Mouse (Mus musculus): ENCODE measurements around the gene AC109138.7. TPM values are rescaled to one million over a fixed set of nuclear protein-coding genes. Genes with fewer than 3 reads are reported as not detected.
A peak's percentile ranks its signal among the peaks of the same experiment; 100 is the strongest.

The AC109138.7 gene
- polyA plus RNA-seq, 1 experiment from 2014 or later = not detected

DNA sequence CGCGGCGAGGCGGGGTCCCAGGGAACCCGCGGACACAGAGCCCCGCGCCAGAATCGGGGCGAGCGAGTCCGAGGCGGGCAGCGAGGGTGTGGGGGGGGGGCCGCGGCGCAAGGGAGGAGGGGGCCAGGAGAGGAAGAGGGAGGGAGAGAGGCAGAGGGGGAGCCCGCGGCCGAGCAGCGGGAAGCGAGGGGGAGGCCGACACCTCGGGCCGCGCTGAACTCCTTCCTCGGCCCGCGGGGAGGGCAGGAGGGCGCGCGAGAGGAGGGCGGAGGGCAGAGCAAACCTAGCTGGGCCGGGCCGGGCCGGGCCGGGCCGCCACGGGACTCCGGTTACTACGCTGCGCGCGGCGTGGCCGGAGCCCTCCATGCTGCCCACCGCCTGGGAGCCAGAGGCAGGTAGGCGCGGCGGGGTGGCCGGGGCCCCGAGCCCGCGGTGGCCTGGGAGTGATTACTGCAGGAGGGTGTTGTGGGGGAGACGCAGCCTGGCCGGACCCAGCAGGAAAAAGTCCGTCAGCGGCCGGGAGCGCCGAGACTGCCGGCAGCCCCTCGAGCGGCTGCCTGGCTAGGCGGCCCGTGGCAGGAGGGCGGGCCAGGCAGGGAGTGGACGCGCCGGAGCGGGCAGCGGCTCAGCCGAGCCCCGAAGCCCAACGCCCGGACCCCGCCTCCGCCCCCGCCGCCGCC lies 754 bp downstream of the AC109138.7 start:
- ATAC-seq (ENCODE audit: insufficient read depth, low FRiP score) = peak; percentile 34; the same call in 1 of the 2 replicates
- Histone ChIP-seq H3K9me3 (replicated peaks; ENCODE audit: control insufficient read depth, low read length) (no peaks in the 10 kb centered on the region), H3K27ac (ENCODE audit: low read length) (peak overlapping the region; percentile 95), H3K27me3 (ENCODE audit: control insufficient read depth, insufficient read depth, low read length) (no peaks in the 10 kb centered on the region), H3K4me1 (ENCODE audit: control insufficient read depth, insufficient read depth, low read length) (peaks cover 60% of the 10 kb centered on the region), H3K4me3 (replicated peaks; ENCODE audit: low read length) (peak overlapping the region; percentile 80), H3K4me2 (ENCODE audit: low read depth, low read length) (peak overlapping the region; percentile 92), H3K36me3 (ENCODE audit: control insufficient read depth, insufficient read depth, low read length) (no peaks in the 10 kb centered on the region), H3K9ac (ENCODE audit: low read length) (peak overlapping the region; percentile 96)
- under 1% methylated on average over 64 of the region's 81 CpGs for WGBS

DNA sequence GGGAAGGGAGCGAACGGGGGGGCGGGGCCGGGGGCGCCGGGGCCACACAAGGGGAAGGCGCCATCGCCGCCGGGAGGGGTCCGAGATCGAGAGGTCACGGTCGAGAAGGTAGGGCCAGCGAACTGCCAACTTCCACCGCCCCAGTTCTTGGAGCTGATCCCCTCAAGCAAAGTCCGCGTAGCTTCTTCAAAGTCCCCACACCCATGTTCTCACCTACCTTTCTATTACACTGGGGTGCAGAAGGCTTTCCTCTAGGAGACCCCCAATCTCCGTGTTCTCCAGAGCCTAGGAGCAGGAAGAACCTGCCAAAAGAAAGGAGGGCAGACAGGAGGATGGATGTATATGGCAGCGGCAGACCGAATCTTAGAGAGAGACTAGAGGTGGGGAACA lies 1.3 kb downstream of the AC109138.7 start:
- WGBS = under 1% methylated on average over 20 of the region's 21 CpGs
- Histone ChIP-seq H3K36me3 (ENCODE audit: control insufficient read depth, insufficient read depth, low read length) (no peaks in the 10 kb centered on the region), H3K27ac (ENCODE audit: low read length) (peak overlapping the region; percentile 95), H3K4me2 (ENCODE audit: low read depth, low read length) (peak overlapping the region; percentile 92), H3K4me3 (replicated peaks; ENCODE audit: low read length) (peak overlapping the region; percentile 80), H3K27me3 (ENCODE audit: control insufficient read depth, insufficient read depth, low read length) (no peaks in the 10 kb centered on the region), H3K9ac (ENCODE audit: low read length) (peak overlapping the region; percentile 96), H3K4me1 (ENCODE audit: control insufficient read depth, insufficient read depth, low read length) (peaks cover 66% of the 10 kb centered on the region), H3K9me3 (replicated peaks; ENCODE audit: control insufficient read depth, low read length) (no peaks in the 10 kb centered on the region)
- ATAC-seq (ENCODE audit: insufficient read depth, low FRiP score) = no peak

DNA sequence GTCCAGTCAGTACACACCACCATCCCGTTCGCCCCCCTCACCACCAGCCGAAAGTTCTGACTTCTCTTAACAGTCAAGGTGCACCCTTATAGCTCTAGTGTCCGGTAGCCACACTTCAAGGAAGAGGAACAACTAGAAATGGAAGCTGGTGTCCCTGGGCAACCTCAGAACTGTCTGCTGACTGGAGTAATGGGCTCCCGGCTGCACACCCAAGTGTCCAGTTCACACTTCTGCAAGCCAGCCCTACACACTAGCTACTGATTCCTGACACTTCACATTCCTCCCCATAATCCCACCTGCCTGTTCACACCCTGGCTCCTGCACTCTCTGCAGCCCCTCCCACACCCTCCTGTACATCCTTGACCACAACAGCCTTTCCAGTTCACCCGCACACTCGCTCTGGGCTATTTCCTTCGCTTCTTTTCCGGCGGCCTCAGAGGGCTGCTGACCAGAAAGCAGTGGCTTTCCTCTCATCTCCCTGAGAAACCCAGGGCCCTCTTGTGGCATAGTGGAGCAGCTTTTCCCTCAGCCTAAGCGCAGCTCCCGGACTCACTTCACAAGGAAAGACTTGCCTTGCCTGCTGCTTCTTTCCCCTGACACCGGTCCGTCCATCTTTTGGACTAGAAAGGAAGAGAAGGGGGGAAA lies 2.0 kb downstream of the AC109138.7 start:
- peak overlapping the region; percentile 28 for H3K4me3 ChIP-seq (replicated peaks; ENCODE audit: low read length)
- peak overlapping the region; percentile 79 for H3K27ac ChIP-seq (ENCODE audit: low read length)
- peaks cover 72% of the 10 kb centered on the region for H3K4me1 ChIP-seq (ENCODE audit: control insufficient read depth, insufficient read depth, low read length)
- ATAC-seq (ENCODE audit: insufficient read depth, low FRiP score) = 0 out of 2 replicates have a peak, but pooled peaks have one; percentile 8
- 20% methylated on average over 14 of the region's 14 CpGs for WGBS
- peak overlapping the region; percentile 58 for H3K9ac ChIP-seq (ENCODE audit: low read length)
- peak overlapping the region; percentile 92 for H3K4me2 ChIP-seq (ENCODE audit: low read depth, low read length)
- no peaks in the 10 kb centered on the region for H3K27me3 ChIP-seq (ENCODE audit: control insufficient read depth, insufficient read depth, low read length)
- H3K9me3 ChIP-seq (replicated peaks; ENCODE audit: control insufficient read depth, low read length) = no peaks in the 10 kb centered on the region
- no peaks in the 10 kb centered on the region for H3K36me3 ChIP-seq (ENCODE audit: control insufficient read depth, insufficient read depth, low read length)

DNA sequence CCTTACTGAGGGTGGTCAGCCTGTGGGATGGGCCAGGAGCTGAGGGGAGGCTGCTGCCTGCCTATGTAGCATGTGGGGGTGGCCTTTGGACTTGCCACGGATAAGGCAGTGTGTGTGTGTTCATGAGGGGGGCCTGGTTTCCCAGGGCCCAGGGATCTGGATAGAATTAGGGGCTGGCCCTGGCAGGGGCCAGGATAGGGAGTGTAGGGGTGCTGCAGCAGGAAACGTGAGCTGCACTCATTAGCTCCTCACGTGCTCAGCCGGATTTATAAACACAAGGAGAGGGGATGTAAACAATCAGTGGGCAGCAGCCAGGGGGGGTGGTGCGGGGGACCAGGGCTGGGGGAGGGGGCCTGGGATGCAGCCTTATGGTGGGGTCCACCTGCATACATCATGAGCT lies 3.0 kb downstream of the AC109138.7 start:
- WGBS = 10% methylated on average over 5 of the region's 5 CpGs
- Histone ChIP-seq H3K9me3 (replicated peaks; ENCODE audit: control insufficient read depth, low read length) (no peaks in the 10 kb centered on the region), H3K27ac (ENCODE audit: low read length) (peak overlapping the region; percentile 79), H3K4me3 (replicated peaks; ENCODE audit: low read length) (no peak overlapping the region), H3K27me3 (ENCODE audit: control insufficient read depth, insufficient read depth, low read length) (no peaks in the 10 kb centered on the region), H3K4me2 (ENCODE audit: low read depth, low read length) (peak overlapping the region; percentile 92), H3K36me3 (ENCODE audit: control insufficient read depth, insufficient read depth, low read length) (no peaks in the 10 kb centered on the region), H3K4me1 (ENCODE audit: control insufficient read depth, insufficient read depth, low read length) (peaks cover 75% of the 10 kb centered on the region), H3K9ac (ENCODE audit: low read length) (peak overlapping the region; percentile 58)
- ATAC-seq (ENCODE audit: insufficient read depth, low FRiP score) = peak; percentile 11; the same call in 1 of the 2 replicates

DNA sequence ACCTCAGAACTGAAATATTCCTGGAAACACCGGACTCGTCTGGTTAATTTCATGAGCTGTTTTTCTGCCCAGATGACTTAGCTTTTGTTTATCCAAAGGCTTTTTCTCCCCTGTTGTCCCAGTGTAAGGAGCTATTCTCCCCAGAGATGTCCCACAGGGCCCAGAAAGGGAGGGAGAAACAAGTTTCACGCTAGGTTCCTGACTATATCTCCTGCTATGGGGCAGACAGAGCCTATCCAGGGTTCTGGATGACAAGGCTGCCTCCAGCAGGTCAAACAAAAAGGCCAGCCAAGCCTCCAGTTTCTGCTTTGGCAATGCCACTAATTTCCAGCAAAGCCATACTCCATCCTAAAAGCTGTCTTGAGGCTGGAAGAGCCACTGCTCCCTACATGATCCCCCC lies 3.7 kb downstream of the AC109138.7 start:
- 36% methylated on average over 3 of the region's 3 CpGs for WGBS

DNA sequence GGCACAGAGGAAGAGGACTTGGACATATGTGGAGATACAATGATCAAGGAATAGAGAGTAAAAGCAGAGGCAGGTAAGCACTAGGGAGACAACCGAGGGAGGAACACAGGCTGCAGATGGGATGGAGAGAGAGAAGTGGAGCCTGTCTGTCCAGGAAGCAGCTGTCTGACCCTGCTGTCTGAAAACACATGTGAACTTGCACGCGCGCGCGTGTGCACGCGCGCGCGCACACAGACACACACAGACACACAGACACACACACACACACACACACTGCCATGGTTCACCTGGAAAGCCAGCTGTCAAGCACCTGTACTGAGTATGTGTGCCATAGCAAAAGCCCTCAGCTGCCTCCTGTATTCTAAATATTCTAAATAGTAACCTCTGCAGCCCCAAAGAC lies 4.1 kb downstream of the AC109138.7 start:
- no peak overlapping the region for H3K4me2 ChIP-seq (ENCODE audit: low read depth, low read length)
- WGBS = 71% methylated on average over 11 of the region's 11 CpGs
- no peaks in the 10 kb centered on the region for H3K9me3 ChIP-seq (replicated peaks; ENCODE audit: control insufficient read depth, low read length)
- H3K4me1 ChIP-seq (ENCODE audit: control insufficient read depth, insufficient read depth, low read length) = peaks cover 71% of the 10 kb centered on the region
- peak overlapping the region; percentile 28 for H3K27ac ChIP-seq (ENCODE audit: low read length)
- no peaks in the 10 kb centered on the region for H3K36me3 ChIP-seq (ENCODE audit: control insufficient read depth, insufficient read depth, low read length)
- H3K4me3 ChIP-seq (replicated peaks; ENCODE audit: low read length) = no peak overlapping the region
- ATAC-seq (ENCODE audit: insufficient read depth, low FRiP score) = no peak
- H3K27me3 ChIP-seq (ENCODE audit: control insufficient read depth, insufficient read depth, low read length) = no peaks in the 10 kb centered on the region
- H3K9ac ChIP-seq (ENCODE audit: low read length) = no peak overlapping the region

More for the DNA sequence above, 3.7 kb downstream of the AC109138.7 start:
- peak overlapping the region; percentile 79 for H3K27ac ChIP-seq (ENCODE audit: low read length)
- 0 out of 2 replicates have a peak overlapping the region, but pooled peaks have one; percentile 92 for H3K4me2 ChIP-seq (ENCODE audit: low read depth, low read length)
- H3K4me3 ChIP-seq (replicated peaks; ENCODE audit: low read length) = no peak overlapping the region
- H3K9ac ChIP-seq (ENCODE audit: low read length) = no peak overlapping the region
- no peaks in the 10 kb centered on the region for H3K9me3 ChIP-seq (replicated peaks; ENCODE audit: control insufficient read depth, low read length)
- peaks cover 75% of the 10 kb centered on the region for H3K4me1 ChIP-seq (ENCODE audit: control insufficient read depth, insufficient read depth, low read length)
- no peaks in the 10 kb centered on the region for H3K27me3 ChIP-seq (ENCODE audit: control insufficient read depth, insufficient read depth, low read length)
- H3K36me3 ChIP-seq (ENCODE audit: control insufficient read depth, insufficient read depth, low read length) = no peaks in the 10 kb centered on the region
- no peak for ATAC-seq (ENCODE audit: insufficient read depth, low FRiP score)

DNA sequence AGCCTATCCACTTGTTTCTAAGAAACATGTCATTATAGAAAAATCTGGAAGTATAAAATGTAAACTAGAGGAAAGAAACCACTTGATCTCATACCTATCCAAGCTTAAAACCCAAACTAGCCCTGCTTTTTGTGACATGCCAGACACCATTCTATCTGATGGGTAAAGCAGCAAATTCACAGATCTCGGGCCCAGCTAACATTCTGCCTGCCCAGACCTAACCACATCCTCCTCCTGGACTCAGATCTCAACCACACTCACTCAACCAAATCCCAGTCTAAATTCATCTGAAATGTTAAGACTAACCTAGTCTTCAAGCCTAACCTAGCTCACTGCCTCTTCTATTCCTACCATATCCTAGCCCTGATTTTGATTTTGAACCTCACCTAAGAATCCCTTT lies 4.6 kb downstream of the AC109138.7 start:
- Histone ChIP-seq H3K27ac (ENCODE audit: low read length) (no peak overlapping the region), H3K36me3 (ENCODE audit: control insufficient read depth, insufficient read depth, low read length) (no peaks in the 10 kb centered on the region), H3K4me3 (replicated peaks; ENCODE audit: low read length) (no peak overlapping the region), H3K9me3 (replicated peaks; ENCODE audit: control insufficient read depth, low read length) (no peaks in the 10 kb centered on the region), H3K4me1 (ENCODE audit: control insufficient read depth, insufficient read depth, low read length) (peaks cover 66% of the 10 kb centered on the region), H3K27me3 (ENCODE audit: control insufficient read depth, insufficient read depth, low read length) (no peaks in the 10 kb centered on the region), H3K4me2 (ENCODE audit: low read depth, low read length) (no peak overlapping the region), H3K9ac (ENCODE audit: low read length) (no peak overlapping the region)
- WGBS = 69% methylated on average over 1 of the region's 1 CpGs
- ATAC-seq (ENCODE audit: insufficient read depth, low FRiP score) = no peak

DNA sequence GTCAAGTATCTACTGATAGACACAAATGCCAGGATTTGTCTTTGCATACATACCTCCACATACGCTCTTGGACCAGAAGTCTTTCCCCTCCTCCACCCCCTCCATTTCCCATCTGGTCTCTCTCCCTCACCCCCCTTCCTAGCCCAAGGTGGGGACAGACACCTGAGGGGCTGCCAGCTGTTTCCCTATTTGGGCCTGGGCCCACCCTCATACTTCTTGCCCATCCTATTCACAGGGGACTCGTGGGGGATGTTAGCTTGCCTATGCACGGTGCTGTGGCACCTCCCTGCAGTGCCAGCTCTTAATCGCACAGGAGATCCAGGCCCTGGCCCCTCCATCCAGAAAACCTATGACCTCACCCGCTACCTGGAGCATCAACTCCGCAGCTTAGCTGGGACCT lies 5.8 kb downstream of the AC109138.7 start:
- no peak overlapping the region for H3K4me2 ChIP-seq (ENCODE audit: low read depth, low read length)
- H3K4me3 ChIP-seq (replicated peaks; ENCODE audit: low read length) = no peak overlapping the region
- no peaks in the 10 kb centered on the region for H3K27me3 ChIP-seq (ENCODE audit: control insufficient read depth, insufficient read depth, low read length)
- H3K36me3 ChIP-seq (ENCODE audit: control insufficient read depth, insufficient read depth, low read length) = no peaks in the 10 kb centered on the region
- ATAC-seq (ENCODE audit: insufficient read depth, low FRiP score) = no peak
- H3K27ac ChIP-seq (ENCODE audit: low read length) = peak overlapping the region; percentile 68; the same call in 1 of the 2 replicates
- H3K9me3 ChIP-seq (replicated peaks; ENCODE audit: control insufficient read depth, low read length) = no peaks in the 10 kb centered on the region
- peak overlapping the region; percentile 53; the same call in 1 of the 2 replicates for H3K9ac ChIP-seq (ENCODE audit: low read length)
- H3K4me1 ChIP-seq (ENCODE audit: control insufficient read depth, insufficient read depth, low read length) = peaks cover 61% of the 10 kb centered on the region
- 76% methylated on average over 6 of the region's 6 CpGs for WGBS

DNA sequence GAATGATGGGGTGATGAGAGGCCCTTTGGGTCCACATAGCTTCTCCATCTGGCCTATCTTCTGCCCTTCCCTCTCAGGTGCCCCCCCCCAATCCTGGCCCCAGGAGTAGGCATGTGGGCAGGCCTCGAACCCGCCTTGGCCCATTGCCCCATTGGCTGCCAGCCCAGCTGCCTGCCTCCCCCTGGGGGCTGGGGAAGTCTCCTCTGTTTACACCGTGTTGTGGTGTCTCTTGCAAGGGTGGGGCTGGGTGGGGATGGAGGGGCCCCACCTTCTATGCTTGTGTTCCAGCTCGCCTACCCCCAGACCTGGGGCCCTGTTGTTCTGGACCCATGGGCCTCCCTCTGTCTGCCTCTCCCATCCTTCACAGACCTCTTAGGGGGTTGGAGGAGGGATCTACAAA lies 6.3 kb downstream of the AC109138.7 start:
- H3K9ac ChIP-seq (ENCODE audit: low read length) = peak overlapping the region; percentile 53
- WGBS = 26% methylated on average over 4 of the region's 4 CpGs
- ATAC-seq (ENCODE audit: insufficient read depth, low FRiP score) = peak; percentile 18; the same call in 1 of the 2 replicates

More for the DNA sequence above, 6.3 kb downstream of the AC109138.7 start:
- Histone ChIP-seq H3K4me2 (ENCODE audit: low read depth, low read length) (peak overlapping the region; percentile 28; the same call in 1 of the 2 replicates), H3K27ac (ENCODE audit: low read length) (peak overlapping the region; percentile 68), H3K9me3 (replicated peaks; ENCODE audit: control insufficient read depth, low read length) (no peaks in the 10 kb centered on the region), H3K27me3 (ENCODE audit: control insufficient read depth, insufficient read depth, low read length) (no peaks in the 10 kb centered on the region), H3K36me3 (ENCODE audit: control insufficient read depth, insufficient read depth, low read length) (no peaks in the 10 kb centered on the region), H3K4me1 (ENCODE audit: control insufficient read depth, insufficient read depth, low read length) (peaks cover 58% of the 10 kb centered on the region), H3K4me3 (replicated peaks; ENCODE audit: low read length) (no peak overlapping the region)

All from stomach, embryonic 16.5 days (tissue).